Mouse (Mus musculus) midbrain, postnatal 0 days (tissue): ENCODE data around the gene Ermap. TPM values are rescaled to one million over a fixed set of nuclear protein-coding genes. Genes with fewer than 3 reads are reported as not detected.
A peak's percentile ranks its signal among the peaks of the same experiment; 100 is the strongest.

ENCODE experiments used
- ATAC-seq: fragments of 200-750 bp; cut with Nextera tagmentation; 2 replicates; pipeline ENCODE4 v1.8.0; 2017; ENCODE audit warnings: moderate number of reproducible peaks, mild to moderate bottlenecking, moderate TSS enrichment, moderate library complexity; ENCODE audit not compliant: low FRiP score
- DNase-seq: peaks from one replicate; pipeline ENCODE4 v3.0.0-alpha.2; 2015; ENCODE audit warnings: low spot score
- H3K27ac ChIP-seq: fragments of 300-500 bp; sonication (generic); 2 replicates; pipeline ENCODE4 v1.5.1; 2014; ENCODE audit warnings: low read depth, mild to moderate bottlenecking, low read length, mixed read lengths
- H3K27me3 ChIP-seq: fragments of 300-500 bp; sonication (generic); 2 replicates; pipeline ENCODE4 v1.6.1; 2014; ENCODE audit warnings: low read length, control low read depth, mixed read lengths; ENCODE audit not compliant: insufficient read depth
- H3K36me3 ChIP-seq: fragments of 300-500 bp; sonication (generic); 2 replicates; pipeline ENCODE4 v1.6.1; 2014; ENCODE audit warnings: low read length, control low read depth, mixed read lengths; ENCODE audit not compliant: insufficient read depth
- H3K4me1 ChIP-seq: fragments of 300-500 bp; sonication (generic); 2 replicates; pipeline ENCODE4 v1.6.1; 2014; ENCODE audit warnings: mild to moderate bottlenecking, control low read depth, antibody characterized with exemption, low read length, mixed read lengths; ENCODE audit not compliant: insufficient read depth
- H3K4me2 ChIP-seq: fragments of 300-500 bp; sonication (generic); 2 replicates; pipeline ENCODE4 v1.6.1; 2014; ENCODE audit warnings: low read depth, mild to moderate bottlenecking, low read length, mixed read lengths; ENCODE audit not compliant: poor library complexity, severe bottlenecking
- H3K4me3 ChIP-seq: fragments of 300-500 bp; sonication (generic); 2 replicates; pipeline ENCODE4 v1.5.1; 2014; ENCODE audit warnings: low read depth, mild to moderate bottlenecking, low read length, moderate library complexity
- H3K9ac ChIP-seq: fragments of 300-500 bp; sonication (generic); replicated peaks from 2 replicates; pipeline ENCODE4 v1.6.1; 2014; ENCODE audit warnings: mild to moderate bottlenecking, low read length, moderate library complexity, mixed read lengths; ENCODE audit not compliant: poor library complexity, severe bottlenecking
- H3K9me3 ChIP-seq: fragments of 300-500 bp; sonication (generic); 2 replicates; pipeline ENCODE4 v1.6.1; 2016; ENCODE audit warnings: low read length, control low read depth
- CTCF ChIP-seq: IDR thresholded peaks from 2 replicates; pipeline ENCODE4 v1.5.1; 2016; ENCODE audit warnings: antibody characterized with exemption, mild to moderate bottlenecking
- WGBS: fragments of 180-500 bp; shearing (Covaris S2); extraction: QIAGEN DNeasy Blood & Tissue Kit; methylation state at CpG from one replicate; pipeline ENCODE4 v1.1.7; 2014; 5-methylcytosine and 5-hydroxymethylcytosine counted together
- microRNA counts: library from miRNA; unstranded; fragments of <30 nt; microRNA quantifications from one replicate; lab custom pipeline; 2015
- microRNA-seq: library from miRNA; unstranded; fragments of <30 nt; microRNA quantifications from one replicate; pipeline ENCODE4, GENCODE M21; 2016; ENCODE audit warnings: borderline number of aligned reads
- polyA plus RNA-seq: library from polyadenylated mRNA; unstranded; fragments of >200 nt; fragmentation: Nextera tagmentation; extraction: Ambion mirVana; gene quantifications from 2 replicates; pipeline ENCODE4 v1.2.1, GENCODE M21; 2015
- total RNA-seq: library from RNA; depleted of rRNA; stranded (reverse); fragments of >200 nt; gene quantifications from 2 replicates; pipeline ENCODE4 v1.2.3, GENCODE M21; 2014; rRNA removed

Ermap gene
- total and polyA plus RNA-seq, 2 experiments from 2014 or later, result 0.31 to 0.33 TPM

- H3K4me2 ChIP-seq, result no peak overlapping the region
- H3K36me3 ChIP-seq, result peaks cover 35% of the 10 kb centered on the region
- no peaks in the 10 kb centered on the region for H3K9me3 ChIP-seq
- no peak for TF ChIP-seq CTCF
- no peaks in the 10 kb centered on the region for H3K4me1 ChIP-seq
- no peaks in the 10 kb centered on the region for H3K27me3 ChIP-seq
- H3K27ac ChIP-seq, result no peak overlapping the region
- H3K4me3 ChIP-seq, result no peak overlapping the region
- ATAC-seq, result no peak
- H3K9ac ChIP-seq, result no peak overlapping the region
- no peak for DNase-seq
- 89% methylated on average over 8 of the region's 8 CpGs for WGBS
Observed at GRCm38 (mm10) chr4:119131189-119131910, 58.5 kb downstream of the Ermap start.

GRCm38 (mm10) chr4:119129096-119129495 is 60.7 kb downstream of the Ermap start:
- Histone ChIP-seq H3K4me2 (no peak overlapping the region), H3K36me3 (peaks cover 23% of the 10 kb centered on the region), H3K27ac (no peak overlapping the region), H3K27me3 (no peaks in the 10 kb centered on the region), H3K9me3 (no peaks in the 10 kb centered on the region), H3K4me1 (no peaks in the 10 kb centered on the region), H3K9ac (no peak overlapping the region), H3K4me3 (no peak overlapping the region)
- WGBS, result 88% methylated on average over 1 of the region's 1 CpGs
- no peak for ATAC-seq
- TF ChIP-seq CTCF, result no peak
- DNase-seq, result no peak

- whole genome bisulfite sequencing, result 84% methylated on average over 7 of the region's 7 CpGs
- Histone ChIP-seq H3K9me3 (no peaks in the 10 kb centered on the region), H3K4me1 (no peaks in the 10 kb centered on the region), H3K4me3 (no peak overlapping the region), H3K27ac (no peak overlapping the region), H3K4me2 (no peak overlapping the region), H3K36me3 (peaks cover 17% of the 10 kb centered on the region), H3K27me3 (no peaks in the 10 kb centered on the region), H3K9ac (no peak overlapping the region)
- no peak for ATAC-seq
- DNase-seq, result no peak
- TF ChIP-seq CTCF, result no peak
Observed at GRCm38 (mm10) chr4:119128547-119128946, 61.3 kb downstream of the Ermap start.

- WGBS, result 79% methylated on average over 6 of the region's 6 CpGs
- no peak for TF ChIP-seq CTCF
- H3K9me3 ChIP-seq, result no peaks in the 10 kb centered on the region
- DNase-seq (no peak), ATAC-seq (no peak)
- H3K4me3 ChIP-seq, result no peak overlapping the region
- H3K9ac ChIP-seq, result no peak overlapping the region
- H3K4me2 ChIP-seq, result no peak overlapping the region
- H3K36me3 ChIP-seq, result peaks cover 10% of the 10 kb centered on the region; the same call in 1 of the 2 replicates
- H3K27ac ChIP-seq, result no peak overlapping the region
- no peaks in the 10 kb centered on the region for H3K27me3 ChIP-seq
- H3K4me1 ChIP-seq, result no peaks in the 10 kb centered on the region
Observed at GRCm38 (mm10) chr4:119127229-119127628, 62.6 kb downstream of the Ermap start.

- Histone ChIP-seq H3K9me3 (no peaks in the 10 kb centered on the region), H3K4me1 (no peaks in the 10 kb centered on the region), H3K9ac (no peak overlapping the region), H3K27me3 (no peaks in the 10 kb centered on the region), H3K4me3 (no peak overlapping the region), H3K4me2 (no peak overlapping the region), H3K36me3 (0 out of 2 replicates have a peak, but pooled peaks cover 5% of the 10 kb centered on the region), H3K27ac (no peak overlapping the region)
- ATAC-seq (no peak), DNase-seq (no peak)
- 73% methylated on average over 9 of the region's 9 CpGs for WGBS
- no peak for TF ChIP-seq CTCF
Observed at GRCm38 (mm10) chr4:119125577-119126270, 64.1 kb downstream of the Ermap start.

MicroRNAs encoded within 50 kb of the gene (microRNA counts, 519-probe panel; counts per million panel counts)
- microRNA mmu-miR-1957 (lab: Ali Mortazavi, UCI), result 528 counts per million, percentile 58 among the panel's probes with 10 or more counts

Small RNAs within 50 kb of the gene (microRNA-seq; reads per million reads assigned to microRNA genes)
- gene Mir1957a, result not detected

Other genes with a start within 250 kb of the Ermap start
- 0.22 and 0.42 TPM in 2 replicates for gene Lao1, start 228.4 kb downstream of the Ermap start, total RNA-seq
- gene Lao1, start 228.4 kb downstream of the Ermap start, polyA plus RNA-seq, result not detected in 2 replicates
- gene Slc2a1, start 81.3 kb downstream of the Ermap start, total RNA-seq, result 85.1 and 104 TPM in 2 replicates
- gene Slc2a1, start 81.3 kb downstream of the Ermap start, polyA plus RNA-seq, result 43.1 and 46.4 TPM in 2 replicates
- gene Zfp691, start 15.8 kb downstream of the Ermap start, total RNA-seq, result 2.3 and 4.1 TPM in 2 replicates
- 2.5 and 3.3 TPM in 2 replicates for gene Zfp691, start 15.8 kb downstream of the Ermap start, polyA plus RNA-seq
- gene Svbp, start 5.3 kb upstream of the Ermap start, total RNA-seq, result 66.3 and 83.1 TPM in 2 replicates
- 196 and 200 TPM in 2 replicates for gene Svbp, start 5.3 kb upstream of the Ermap start, polyA plus RNA-seq
- 0.11 TPM in 1 of 2 replicates, not detected in the other for gene Tmem269, start 28.2 kb upstream of the Ermap start, total RNA-seq
- 0.43 and 0.83 TPM in 2 replicates for gene Tmem269, start 28.2 kb upstream of the Ermap start, polyA plus RNA-seq
- gene AU022252, start 42.7 kb upstream of the Ermap start, total RNA-seq, result 13.6 and 30.0 TPM in 2 replicates
- gene AU022252, start 42.7 kb upstream of the Ermap start, polyA plus RNA-seq, result 20.1 and 22.1 TPM in 2 replicates
- 14.9 and 15.0 TPM in 2 replicates for gene P3h1, start 42.9 kb upstream of the Ermap start, total RNA-seq
- gene P3h1, start 42.9 kb upstream of the Ermap start, polyA plus RNA-seq, result 9.8 and 10.2 TPM in 2 replicates
- gene Cldn19, start 65.4 kb upstream of the Ermap start, total RNA-seq, result 2.7 and 4.5 TPM in 2 replicates
- 0.75 and 0.77 TPM in 2 replicates for gene Cldn19, start 65.4 kb upstream of the Ermap start, polyA plus RNA-seq
- 678 and 724 TPM in 2 replicates for gene Ybx1, start 104.6 kb upstream of the Ermap start, total RNA-seq
- gene Ybx1, start 104.6 kb upstream of the Ermap start, polyA plus RNA-seq, result 971 and 1,006 TPM in 2 replicates
- gene Ppih, start 130.5 kb upstream of the Ermap start, total RNA-seq, result 22.8 and 30.3 TPM in 2 replicates
- gene Ppih, start 130.5 kb upstream of the Ermap start, polyA plus RNA-seq, result 42.7 and 44.3 TPM in 2 replicates
- gene Ccdc30, start 225.5 kb upstream of the Ermap start, total RNA-seq, result 9.6 and 11.9 TPM in 2 replicates
- 24.1 and 24.2 TPM in 2 replicates for gene Ccdc30, start 225.5 kb upstream of the Ermap start, polyA plus RNA-seq
- 14.7 and 19.2 TPM in 2 replicates for gene Ppcs, start 232.4 kb upstream of the Ermap start, total RNA-seq
- 23.4 and 26.4 TPM in 2 replicates for gene Ppcs, start 232.4 kb upstream of the Ermap start, polyA plus RNA-seq
- gene Zmynd12, start 232.8 kb upstream of the Ermap start, total RNA-seq, result 0.16 TPM in 1 of 2 replicates, not detected in the other
- gene Zmynd12, start 232.8 kb upstream of the Ermap start, polyA plus RNA-seq, result 0.44 and 0.64 TPM in 2 replicates